19 mouse cellular contexts compared by ENCODE assay signal in genomic region chr6:84328030-84328390, GRCm38 (mm10).
DNase-seq lines count a peak whose midpoint lies in the region; ATAC-seq and TF ChIP-seq lines count a peak whose summit lies in the region.
"Had no signal": no experiment of that assay in that cellular context is flagged by ENCODE, and none has a peak within 500 bp of the region (broad histone marks: within the 10 kb centered on the region; RNA-seq: fewer than 3 reads in every experiment).

No protein-coding gene starts in this region.

- H3K4me1 ChIP-seq in erythroblast, embryonic 14.5 days (ENCODE audit: control insufficient read depth) = peaks cover 52% of the 10 kb centered on the region
- H3K4me1 ChIP-seq in liver, embryonic 16.5 days (ENCODE audit: control insufficient read depth, low read depth, low read length) = peaks cover 8% of the 10 kb centered on the region; the same call in 1 of the 2 replicates
- no peaks in the 10 kb centered on the region for H3K4me1 ChIP-seq in heart, adult 2 months (ENCODE audit: control insufficient read depth, insufficient read depth, low read length)
- H3K4me1 ChIP-seq: embryonic facial prominence, embryonic 13.5 days; hindbrain, embryonic 13.5 days; midbrain, embryonic 15.5 days had no signal

- H3K27ac ChIP-seq in liver, embryonic 16.5 days (ENCODE audit: low read length) = peak overlapping the region; percentile 80
- no peak overlapping the region for H3K27ac ChIP-seq in left cerebral cortex, adult 2 months
- no peak overlapping the region for H3K27ac ChIP-seq in heart, adult 2 months
- H3K27ac ChIP-seq: embryonic facial prominence, embryonic 13.5 days; heart, embryonic 10.5 days; hindbrain, embryonic 13.5 days; limb, embryonic 15.5 days; midbrain, embryonic 15.5 days had no signal

- H3K79me2 ChIP-seq in heart, adult 2 months (replicated peaks; ENCODE audit: control insufficient read depth, insufficient read depth, low read length) = no peaks in the 10 kb centered on the region

- WGBS in liver, embryonic 16.5 days (ENCODE audit: insufficient replicate concordance) = 8% methylated on average over 3 of the region's 3 CpGs
- 57% methylated on average over 3 of the region's 3 CpGs for WGBS in heart, adult 2 months

- intact Hi-C loops in left cerebral cortex, adult 2 months (cut with DNase I) = loop anchor here (10.0 kb wide), 2 partner anchors 407 to 587 kb away; no protein-coding TSS in a partner anchor
- intact Hi-C loops in heart, adult 2 months (cut with DNase I) = no loop called here

- no peak for TF ChIP-seq POLR2A in heart, adult 2 months (IDR thresholded peaks at IDR 0.05; ENCODE audit: insufficient read depth, low read depth, low read length)

- no peaks in the 10 kb centered on the region for H3K9me3 ChIP-seq in erythroblast, embryonic 14.5 days (ENCODE audit: control insufficient read depth, low read length)
- H3K9me3 ChIP-seq in liver, embryonic 16.5 days (replicated peaks; ENCODE audit: control insufficient read depth, low read length) = no peaks in the 10 kb centered on the region
- H3K9me3 ChIP-seq: hindbrain, embryonic 13.5 days; limb, embryonic 15.5 days; midbrain, embryonic 15.5 days had no signal

- H3K4me2 ChIP-seq in liver, embryonic 16.5 days (ENCODE audit: low read depth, low read length) = peak overlapping the region; percentile 44
- H3K4me2 ChIP-seq: embryonic facial prominence, embryonic 13.5 days; hindbrain, embryonic 13.5 days; limb, embryonic 15.5 days; midbrain, embryonic 15.5 days had no signal

- TF ChIP-seq EP300 in heart, adult 2 months (IDR thresholded peaks at IDR 0.05; ENCODE audit: insufficient read depth, low read depth, low read length) = no peak

- no peak overlapping the region for H3K9ac ChIP-seq in liver, embryonic 16.5 days (ENCODE audit: low read depth, low read length)
- no peak overlapping the region for H3K9ac ChIP-seq in heart, adult 2 months (ENCODE audit: low read depth, low read length)
- H3K9ac ChIP-seq: embryonic facial prominence, embryonic 13.5 days; hindbrain, embryonic 13.5 days; limb, embryonic 15.5 days; midbrain, embryonic 15.5 days had no signal

- DNase-seq in ES-CJ7 (ENCODE audit: low read depth, low spot score) = peak; percentile 29
- DNase-seq in R1 (ENCODE audit: low read depth, low spot score) = peak; percentile 80
- DNase-seq in left cerebral cortex, adult 2 months (ENCODE audit: extremely low spot score in 1 of 2, low spot score in 2 of 2) = no peak
- no peak for DNase-seq in heart, adult 2 months
- no peak for DNase-seq in right cerebral cortex, postnatal 25 days
- DNase-seq: adrenal gland, postnatal 10 days; cerebellum, adult 9-10 months; gastrocnemius, postnatal 14 days; heart, postnatal 10 days; kidney, postnatal 4 days; thymus, adult 2 months had no signal

- peak overlapping the region; percentile 50 for H3K4me3 ChIP-seq in erythroblast, embryonic 14.5 days (replicated peaks)
- peak overlapping the region; percentile 12; the same call in 1 of the 2 replicates for H3K4me3 ChIP-seq in liver, embryonic 16.5 days (ENCODE audit: low read depth, low read length)
- H3K4me3 ChIP-seq in left cerebral cortex, adult 2 months = no peak overlapping the region
- H3K4me3 ChIP-seq in heart, adult 2 months = no peak overlapping the region
- H3K4me3 ChIP-seq: embryonic facial prominence, embryonic 13.5 days; heart, embryonic 10.5 days; hindbrain, embryonic 13.5 days; limb, embryonic 15.5 days; midbrain, embryonic 15.5 days had no signal

- peaks cover 2% of the 10 kb centered on the region; the same call in 1 of the 2 replicates for H3K27me3 ChIP-seq in erythroblast, embryonic 14.5 days (ENCODE audit: control insufficient read depth)
- H3K27me3 ChIP-seq in liver, embryonic 16.5 days (ENCODE audit: control insufficient read depth, insufficient read depth, low read depth, low read length) = no peaks in the 10 kb centered on the region
- no peaks in the 10 kb centered on the region; the same call in 1 of the 2 replicates for H3K27me3 ChIP-seq in heart, adult 2 months (ENCODE audit: control insufficient read depth, insufficient read depth, low read length)
- H3K27me3 ChIP-seq: hindbrain, embryonic 13.5 days; midbrain, embryonic 15.5 days had no signal

- no peak for TF ChIP-seq CTCF in left cerebral cortex, adult 2 months (IDR thresholded peaks at IDR 0.05)
- no peak for TF ChIP-seq CTCF in heart, adult 2 months (IDR thresholded peaks at IDR 0.05)

- H3K36me3 ChIP-seq in erythroblast, embryonic 14.5 days (ENCODE audit: control insufficient read depth) = no peaks in the 10 kb centered on the region
- no peaks in the 10 kb centered on the region for H3K36me3 ChIP-seq in liver, embryonic 16.5 days (ENCODE audit: control insufficient read depth, insufficient read depth)
- no peaks in the 10 kb centered on the region for H3K36me3 ChIP-seq in heart, adult 2 months (ENCODE audit: control insufficient read depth, insufficient read depth, low read length)
- H3K36me3 ChIP-seq: embryonic facial prominence, embryonic 13.5 days; heart, embryonic 10.5 days; hindbrain, embryonic 13.5 days; limb, embryonic 15.5 days; midbrain, embryonic 15.5 days had no signal

- ATAC-seq in liver, embryonic 16.5 days (ENCODE audit: low read depth) = peak; percentile 90
- ATAC-seq: CD4-positive, CD25-positive, alpha-beta regulatory T cell, adult 4 months; midbrain, embryonic 15.5 days had no signal

Comparison
In these comparisons a context has a peak if more than half of its experiments do, and no peak if none do; other contexts are left out.
1. DNase-seq: peak in ES-CJ7 (single experiment) and R1 (single experiment); none in left cerebral cortex, adult 2 months (0 of 2), heart, adult 2 months (0 of 2) and right cerebral cortex, postnatal 25 days (single experiment).
2. H3K4me3 ChIP-seq: peak in erythroblast, embryonic 14.5 days (single experiment) and liver, embryonic 16.5 days (single experiment); none in left cerebral cortex, adult 2 months (single experiment) and heart, adult 2 months (single experiment).